Mouse (Mus musculus) neural tube, embryonic 12.5 days (tissue): ENCODE measurements at regions not wholly inside any gene's neighbourhood (a gene's known extent, or its start where the extent isn't known, plus 50 kb on each side); places are given as distances from the start of the nearest gene placed in this dataset.

Experiments
- ATAC-seq: fragments of 200-750 bp; cut with Nextera tagmentation; 2 replicates; pipeline ENCODE4 v1.8.0; 2017; ENCODE audit warnings: low read depth, mild to moderate bottlenecking, moderate TSS enrichment, moderate library complexity; ENCODE audit not compliant: low FRiP score
- H3K27ac ChIP-seq: fragments of 300-500 bp; sonication (generic); 2 replicates; pipeline ENCODE4 v1.5.1; 2016
- H3K27me3 ChIP-seq: fragments of 300-500 bp; sonication (generic); replicated peaks from 2 replicates; pipeline ENCODE4 v1.6.1; 2016; ENCODE audit warnings: mild to moderate bottlenecking
- H3K36me3 ChIP-seq: fragments of 300-500 bp; sonication (generic); 2 replicates; pipeline ENCODE4 v1.6.1; 2016; ENCODE audit warnings: mild to moderate bottlenecking
- H3K4me1 ChIP-seq: fragments of 300-500 bp; sonication (generic); 2 replicates; pipeline ENCODE4 v1.6.1; 2016
- H3K4me2 ChIP-seq: fragments of 300-500 bp; sonication (generic); replicated peaks from 2 replicates; pipeline ENCODE4 v1.6.1; 2016; ENCODE audit warnings: mild to moderate bottlenecking
- H3K4me3 ChIP-seq: fragments of 300-500 bp; sonication (generic); 2 replicates; pipeline ENCODE4 v1.5.1; 2016
- H3K9ac ChIP-seq: fragments of 300-500 bp; sonication (generic); 2 replicates; pipeline ENCODE4 v1.6.1; 2016; ENCODE audit warnings: mild to moderate bottlenecking
- H3K9me3 ChIP-seq: fragments of 300-500 bp; sonication (generic); 2 replicates; pipeline ENCODE4 v1.6.1; 2016; ENCODE audit warnings: mild to moderate bottlenecking
- WGBS: fragments of 180-500 bp; shearing (Covaris S2); methylation state at CpG from one replicate; pipeline ENCODE4 v1.1.7; 2016; 5-methylcytosine and 5-hydroxymethylcytosine counted together

DNA sequence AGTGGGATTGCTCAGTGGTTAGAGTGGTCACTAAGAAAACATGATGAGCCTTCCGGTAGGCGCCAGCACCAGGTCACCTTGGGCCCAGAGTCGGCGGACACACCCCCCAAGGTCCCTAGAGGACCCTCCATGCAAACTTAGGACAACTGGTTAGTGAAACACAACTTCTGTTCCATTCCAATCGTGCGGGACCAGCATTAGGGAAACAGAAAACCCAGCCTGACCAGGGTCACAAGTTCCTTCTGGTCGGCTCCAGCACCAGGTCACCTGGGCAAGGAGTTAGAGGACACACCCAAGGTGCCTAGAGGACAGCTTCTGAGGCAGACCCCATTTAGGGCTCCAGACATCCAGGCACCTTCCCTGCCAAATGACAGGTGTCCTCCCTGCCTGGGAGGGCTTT, 109.4 kb upstream of the Mvb12b start:
- 96% methylated on average over 7 of the region's 7 CpGs for WGBS
- no peaks in the 10 kb centered on the region for H3K4me1 ChIP-seq
- ATAC-seq: no peak
- H3K27ac ChIP-seq: no peak overlapping the region
- H3K4me2 ChIP-seq: no peak overlapping the region
- no peak overlapping the region for H3K4me3 ChIP-seq
- H3K9ac ChIP-seq: no peak overlapping the region
- no peaks in the 10 kb centered on the region for H3K9me3 ChIP-seq
- H3K36me3 ChIP-seq: no peaks in the 10 kb centered on the region
- no peaks in the 10 kb centered on the region for H3K27me3 ChIP-seq

DNA sequence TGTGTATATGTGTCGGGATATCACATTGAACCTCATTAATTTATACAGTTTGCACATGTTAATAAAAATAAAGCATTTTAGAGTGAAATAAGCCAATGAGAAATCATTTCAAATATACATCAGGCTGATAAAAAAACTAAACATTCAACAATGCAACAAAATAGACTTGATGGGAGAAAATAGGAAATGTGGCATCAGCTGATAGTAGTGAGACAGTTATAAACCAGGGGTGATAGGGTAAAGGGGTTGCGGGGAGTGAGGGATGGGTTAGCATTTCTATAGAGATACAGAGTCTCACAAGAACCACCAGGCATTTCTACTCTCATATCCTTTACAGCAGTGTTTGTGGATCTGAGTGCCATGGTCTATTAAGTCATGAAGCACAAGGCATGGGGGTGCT, 108.6 kb upstream of the Mvb12b start:
- H3K9me3 ChIP-seq: no peaks in the 10 kb centered on the region
- no peaks in the 10 kb centered on the region for H3K4me1 ChIP-seq
- no peak overlapping the region for H3K27ac ChIP-seq
- H3K4me3 ChIP-seq: no peak overlapping the region
- no peak overlapping the region for H3K9ac ChIP-seq
- WGBS: 100% methylated on average over 2 of the region's 2 CpGs
- H3K4me2 ChIP-seq: no peak overlapping the region
- H3K27me3 ChIP-seq: no peaks in the 10 kb centered on the region
- no peaks in the 10 kb centered on the region for H3K36me3 ChIP-seq
- ATAC-seq: no peak

DNA sequence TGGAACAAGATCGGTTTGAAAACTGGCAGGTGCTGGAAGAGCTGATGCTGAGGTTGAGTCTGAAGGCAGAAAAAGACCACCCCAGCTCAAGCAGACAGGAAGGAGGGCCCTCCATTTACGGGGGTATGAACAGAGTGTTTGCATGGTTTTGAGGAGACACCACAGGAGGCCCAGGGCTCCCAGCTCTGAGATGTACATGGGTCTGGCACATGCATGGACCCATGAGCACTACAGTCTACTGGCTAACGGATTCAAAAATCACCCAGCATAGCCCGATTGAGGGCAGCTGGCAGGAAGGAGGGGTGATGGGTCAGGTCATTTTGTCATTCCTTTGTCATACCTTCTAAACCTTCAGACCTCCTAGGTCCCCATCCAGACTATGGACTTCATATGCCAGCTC, 103.6 kb upstream of the Mvb12b start:
- no peaks in the 10 kb centered on the region for H3K36me3 ChIP-seq
- no peak overlapping the region for H3K9ac ChIP-seq
- H3K27ac ChIP-seq: no peak overlapping the region
- no peak overlapping the region for H3K4me2 ChIP-seq
- no peak overlapping the region for H3K4me3 ChIP-seq
- H3K27me3 ChIP-seq: no peaks in the 10 kb centered on the region
- H3K9me3 ChIP-seq: no peaks in the 10 kb centered on the region
- 88% methylated on average over 4 of the region's 4 CpGs for WGBS
- H3K4me1 ChIP-seq: peaks cover 15% of the 10 kb centered on the region
- ATAC-seq: no peak

DNA sequence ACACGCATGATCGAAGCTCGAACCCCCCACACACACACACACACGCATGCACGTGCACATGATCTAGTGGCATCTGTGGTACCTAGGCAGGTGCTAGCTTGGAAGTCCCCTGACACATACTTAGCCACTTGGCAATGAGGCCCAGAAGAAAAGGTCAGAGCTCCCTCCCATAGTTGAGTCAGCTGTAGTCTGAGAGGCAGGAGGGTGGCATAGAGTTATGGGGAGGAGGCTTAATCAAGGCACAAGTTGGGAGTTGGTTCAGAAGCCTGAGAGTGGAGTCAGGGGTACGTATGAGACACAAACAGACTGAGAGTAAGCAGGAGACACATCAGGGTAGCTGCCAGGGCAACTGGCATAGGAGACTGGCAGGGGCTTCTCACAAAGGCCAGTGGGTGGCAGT, 103.0 kb upstream of the Mvb12b start:
- H3K36me3 ChIP-seq: no peaks in the 10 kb centered on the region
- peaks cover 15% of the 10 kb centered on the region for H3K4me1 ChIP-seq
- 0 out of 2 replicates have a peak, but pooled peaks have one; percentile 4 for ATAC-seq
- H3K27me3 ChIP-seq: no peaks in the 10 kb centered on the region
- no peaks in the 10 kb centered on the region for H3K9me3 ChIP-seq
- H3K4me3 ChIP-seq: no peak overlapping the region
- H3K9ac ChIP-seq: no peak overlapping the region
- H3K4me2 ChIP-seq: no peak overlapping the region
- no peak overlapping the region for H3K27ac ChIP-seq
- 88% methylated on average over 6 of the region's 6 CpGs for WGBS

DNA sequence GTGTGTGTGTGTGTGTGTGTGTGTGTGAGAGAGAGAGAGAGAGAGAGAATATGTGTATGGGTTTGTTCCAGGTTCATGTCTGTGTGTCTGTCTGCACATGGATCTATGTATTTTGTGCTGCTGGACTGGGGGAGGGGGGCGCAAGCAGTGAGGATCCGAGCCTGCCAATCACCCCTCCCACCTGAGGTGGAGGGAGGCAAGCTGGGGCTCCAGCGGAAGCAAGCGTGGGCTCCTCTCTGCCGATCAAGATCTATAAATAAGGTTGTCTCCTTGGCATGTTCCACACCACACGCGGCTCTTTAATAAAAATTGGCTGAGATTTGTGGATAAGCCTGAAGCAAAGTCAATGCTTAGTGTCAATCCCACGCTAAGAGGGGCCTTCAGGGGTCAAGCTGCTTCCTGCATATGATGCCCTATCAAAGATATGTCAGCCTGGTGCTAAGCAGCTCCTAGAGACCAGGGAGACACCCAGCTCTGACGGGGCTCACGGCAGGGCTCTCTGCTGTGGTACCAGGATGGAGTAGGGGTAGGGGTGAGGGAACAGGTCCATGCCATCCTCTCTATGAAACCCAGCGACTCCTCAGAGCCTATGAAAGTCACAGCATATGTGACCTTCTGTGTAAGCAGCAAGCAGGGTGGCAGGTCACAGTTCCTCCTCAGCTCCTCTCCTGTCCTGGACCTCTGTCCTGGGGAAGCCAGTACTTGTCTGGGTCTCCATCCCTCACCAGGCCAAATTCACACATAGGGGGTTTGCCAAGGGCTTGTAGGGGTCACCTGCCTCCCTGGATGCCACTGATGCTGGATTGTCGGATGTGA, 102.0 kb upstream of the Mvb12b start:
- no peak overlapping the region for H3K4me3 ChIP-seq
- H3K4me2 ChIP-seq: no peak overlapping the region
- no peaks in the 10 kb centered on the region for H3K27me3 ChIP-seq
- H3K36me3 ChIP-seq: no peaks in the 10 kb centered on the region
- peaks cover 15% of the 10 kb centered on the region for H3K4me1 ChIP-seq
- H3K9me3 ChIP-seq: no peaks in the 10 kb centered on the region
- WGBS: 65% methylated on average over 12 of the region's 12 CpGs
- H3K9ac ChIP-seq: no peak overlapping the region
- 0 out of 2 replicates have a peak, but pooled peaks have one; percentile 23 for ATAC-seq
- no peak overlapping the region for H3K27ac ChIP-seq

DNA sequence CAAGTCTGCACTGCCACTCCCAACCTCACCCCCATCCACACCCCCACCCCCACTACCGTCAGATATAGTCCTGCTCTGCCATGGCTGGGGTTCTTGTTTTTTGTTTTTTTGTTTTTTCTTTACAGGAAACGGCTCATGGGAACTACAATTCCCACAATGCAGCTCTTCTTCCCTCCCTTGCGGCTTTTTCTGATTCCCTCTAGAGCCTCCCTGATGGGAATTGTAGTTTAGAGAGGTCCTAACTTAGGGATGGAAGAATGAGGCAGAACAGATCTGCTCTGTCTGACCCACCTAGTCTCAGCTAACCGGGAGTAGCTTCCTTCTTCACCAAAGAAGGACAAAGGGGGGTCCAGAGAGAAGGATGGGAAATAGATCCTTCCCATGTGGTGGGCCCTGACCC, 98.7 kb upstream of the Mvb12b start:
- no peak overlapping the region for H3K9ac ChIP-seq
- H3K9me3 ChIP-seq: no peaks in the 10 kb centered on the region
- no peak overlapping the region for H3K4me3 ChIP-seq
- no peak for ATAC-seq
- peaks cover 35% of the 10 kb centered on the region for H3K4me1 ChIP-seq
- 14% methylated on average over 4 of the region's 4 CpGs for WGBS
- H3K27ac ChIP-seq: no peak overlapping the region
- no peaks in the 10 kb centered on the region for H3K36me3 ChIP-seq
- no peak overlapping the region for H3K4me2 ChIP-seq
- H3K27me3 ChIP-seq: no peaks in the 10 kb centered on the region

DNA sequence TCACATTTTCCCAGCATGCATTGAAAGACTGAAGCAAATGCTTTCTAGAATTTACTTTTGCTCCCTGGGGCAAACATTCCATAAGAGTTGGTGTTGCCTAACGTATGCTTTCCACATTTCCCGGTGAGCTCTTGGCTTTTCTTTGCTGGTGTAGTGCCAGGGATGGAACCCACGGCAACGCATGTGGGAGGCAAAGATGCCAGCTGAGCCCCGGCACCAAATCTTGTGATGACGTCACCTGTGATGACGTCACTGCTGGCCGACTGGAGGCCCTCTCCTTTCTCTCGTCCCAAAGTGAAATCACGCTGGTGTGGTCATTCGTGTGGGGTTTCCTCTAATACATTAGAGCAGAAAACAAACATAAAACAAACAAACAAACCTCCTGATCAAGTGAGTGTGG, 97.6 kb upstream of the Mvb12b start:
- Histone ChIP-seq H3K4me3 (no peak overlapping the region), H3K9ac (no peak overlapping the region), H3K4me2 (no peak overlapping the region), H3K27me3 (no peaks in the 10 kb centered on the region), H3K4me1 (peaks cover 30% of the 10 kb centered on the region), H3K27ac (no peak overlapping the region), H3K9me3 (no peaks in the 10 kb centered on the region), H3K36me3 (no peaks in the 10 kb centered on the region)
- no peak for ATAC-seq
- WGBS: 82% methylated on average over 11 of the region's 11 CpGs

DNA sequence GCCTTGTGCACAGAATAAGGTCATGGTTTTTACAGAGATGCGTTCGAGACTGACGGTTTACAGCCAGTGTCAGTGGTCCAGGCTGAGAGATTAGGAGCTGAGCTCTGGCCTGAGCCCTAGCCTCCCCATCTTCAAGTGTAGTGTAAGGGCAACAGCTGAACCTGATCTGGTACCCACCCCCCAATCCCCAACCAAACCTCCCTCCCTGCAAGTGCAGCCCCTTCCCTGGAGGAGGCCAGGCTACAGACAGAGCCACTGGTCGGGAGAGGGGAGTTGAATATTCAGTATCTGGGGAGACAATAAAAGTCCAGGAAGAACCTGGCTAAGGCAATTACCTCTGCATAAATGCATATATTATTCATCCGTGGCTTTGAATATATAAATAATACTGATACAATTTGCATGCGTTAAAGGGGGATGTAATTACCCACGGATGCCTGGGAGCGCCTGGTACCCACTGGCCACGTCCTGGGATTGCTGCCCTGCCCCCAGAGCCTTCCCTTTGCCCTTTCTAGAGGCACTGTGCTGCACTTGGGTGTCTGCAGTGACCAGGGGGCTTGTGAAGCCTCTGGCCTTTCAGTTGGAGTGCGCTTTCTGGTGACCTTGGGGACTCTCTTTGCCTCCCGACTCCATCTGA, 95.5 kb upstream of the Mvb12b start:
- H3K4me3 ChIP-seq: no peak overlapping the region
- ATAC-seq: 0 out of 2 replicates have a peak, but pooled peaks have one; percentile 54
- H3K36me3 ChIP-seq: no peaks in the 10 kb centered on the region
- WGBS: 37% methylated on average over 11 of the region's 11 CpGs
- H3K27ac ChIP-seq: no peak overlapping the region
- H3K9me3 ChIP-seq: no peaks in the 10 kb centered on the region
- peaks cover 20% of the 10 kb centered on the region for H3K4me1 ChIP-seq
- H3K4me2 ChIP-seq: no peak overlapping the region
- no peaks in the 10 kb centered on the region for H3K27me3 ChIP-seq
- H3K9ac ChIP-seq: no peak overlapping the region

DNA sequence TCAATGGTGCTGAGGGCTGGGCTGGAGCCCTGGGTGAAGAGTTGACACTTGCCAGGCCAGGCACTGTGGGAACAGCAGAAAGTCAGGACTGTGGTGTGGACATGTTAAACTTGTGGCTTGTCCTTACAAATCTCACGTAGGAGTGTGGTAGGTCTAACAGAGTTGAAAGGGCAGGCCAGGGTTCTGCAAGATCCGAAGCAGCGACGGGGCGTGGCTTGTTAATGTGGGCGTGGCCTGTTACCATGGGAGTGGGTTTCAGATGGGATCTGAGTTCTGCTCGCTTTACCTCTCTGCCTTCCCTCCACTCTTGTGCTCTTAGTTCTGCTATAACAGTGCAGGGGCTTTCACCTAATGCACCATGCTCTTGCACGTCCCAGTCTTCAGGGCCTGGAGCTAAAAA, 94.2 kb upstream of the Mvb12b start:
- peaks cover 20% of the 10 kb centered on the region for H3K4me1 ChIP-seq
- no peak overlapping the region for H3K27ac ChIP-seq
- H3K9ac ChIP-seq: no peak overlapping the region
- 33% methylated on average over 8 of the region's 8 CpGs for WGBS
- no peaks in the 10 kb centered on the region for H3K9me3 ChIP-seq
- H3K4me2 ChIP-seq: no peak overlapping the region
- no peaks in the 10 kb centered on the region for H3K27me3 ChIP-seq
- ATAC-seq: no peak
- H3K36me3 ChIP-seq: no peaks in the 10 kb centered on the region
- no peak overlapping the region for H3K4me3 ChIP-seq

DNA sequence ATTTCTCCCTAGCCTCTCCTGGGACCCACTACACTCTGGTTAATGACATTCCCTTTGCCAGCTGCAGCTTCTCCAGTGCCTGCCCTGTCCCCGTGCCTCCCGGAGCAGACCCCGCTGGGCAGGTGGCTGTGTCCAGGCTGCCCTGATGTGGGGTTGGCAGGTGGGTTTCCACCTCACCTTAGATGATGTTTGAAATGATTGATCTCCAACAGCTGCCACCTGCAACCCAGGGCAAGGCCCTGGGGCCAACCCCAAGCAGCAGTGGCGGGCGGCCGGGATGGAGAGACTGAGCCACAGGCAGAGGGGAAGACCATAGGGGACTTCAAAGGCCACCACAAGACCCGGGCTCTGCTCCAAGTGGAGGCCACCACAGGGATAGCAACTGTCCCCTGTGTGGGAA, 93.6 kb upstream of the Mvb12b start:
- H3K9me3 ChIP-seq: no peaks in the 10 kb centered on the region
- no peak overlapping the region for H3K9ac ChIP-seq
- no peak overlapping the region for H3K4me3 ChIP-seq
- no peak for ATAC-seq
- WGBS: 70% methylated on average over 7 of the region's 7 CpGs
- no peak overlapping the region for H3K4me2 ChIP-seq
- H3K27ac ChIP-seq: no peak overlapping the region
- H3K4me1 ChIP-seq: peaks cover 20% of the 10 kb centered on the region
- H3K36me3 ChIP-seq: no peaks in the 10 kb centered on the region
- no peaks in the 10 kb centered on the region for H3K27me3 ChIP-seq

DNA sequence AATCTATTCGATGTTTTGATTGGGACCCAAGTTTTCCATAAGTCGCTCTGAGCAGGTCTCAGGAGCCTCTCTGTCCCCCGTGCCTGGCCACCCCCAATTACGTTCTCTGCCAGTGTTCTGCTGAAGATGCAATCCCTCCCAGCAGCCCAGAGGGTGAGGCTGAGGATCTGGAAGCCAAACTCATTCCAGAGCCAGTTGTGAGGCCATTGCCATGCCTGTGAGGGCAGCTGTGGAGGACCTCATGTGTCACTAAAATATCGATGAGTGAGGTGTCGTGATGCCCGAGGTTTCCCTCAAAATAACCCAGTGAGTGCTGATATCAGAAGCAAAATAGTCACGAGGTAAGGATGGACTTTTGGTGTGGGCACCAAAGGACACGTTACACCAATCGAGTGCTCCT, 93.1 kb upstream of the Mvb12b start:
- peaks cover 20% of the 10 kb centered on the region for H3K4me1 ChIP-seq
- 80% methylated on average over 10 of the region's 10 CpGs for WGBS
- H3K27ac ChIP-seq: no peak overlapping the region
- H3K4me3 ChIP-seq: no peak overlapping the region
- H3K36me3 ChIP-seq: no peaks in the 10 kb centered on the region
- no peak overlapping the region for H3K4me2 ChIP-seq
- ATAC-seq: no peak
- H3K9me3 ChIP-seq: no peaks in the 10 kb centered on the region
- H3K27me3 ChIP-seq: no peaks in the 10 kb centered on the region
- no peak overlapping the region for H3K9ac ChIP-seq

DNA sequence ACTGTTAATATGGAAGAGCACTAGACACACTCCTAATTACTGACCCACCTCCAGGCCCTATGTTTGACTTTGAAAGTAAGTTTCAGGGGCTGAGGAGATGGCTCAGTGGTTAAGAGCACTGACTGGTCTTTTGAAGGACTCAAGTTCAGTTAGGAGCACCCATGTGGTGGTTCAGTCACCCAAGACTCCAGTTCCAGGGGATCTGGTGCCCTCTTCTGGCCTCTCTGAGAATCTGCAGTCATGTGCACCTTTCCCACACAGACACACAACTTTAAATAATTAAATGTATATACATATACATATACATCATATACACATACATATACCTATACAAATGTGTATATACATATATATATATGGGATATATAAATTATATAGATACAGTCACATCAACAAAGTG, 91.5 kb upstream of the Mvb12b start:
- Histone ChIP-seq H3K27ac (no peak overlapping the region), H3K4me2 (no peak overlapping the region), H3K9ac (no peak overlapping the region), H3K27me3 (no peaks in the 10 kb centered on the region), H3K36me3 (no peaks in the 10 kb centered on the region), H3K4me3 (no peak overlapping the region), H3K4me1 (peaks cover 30% of the 10 kb centered on the region), H3K9me3 (no peaks in the 10 kb centered on the region)
- ATAC-seq: no peak

DNA sequence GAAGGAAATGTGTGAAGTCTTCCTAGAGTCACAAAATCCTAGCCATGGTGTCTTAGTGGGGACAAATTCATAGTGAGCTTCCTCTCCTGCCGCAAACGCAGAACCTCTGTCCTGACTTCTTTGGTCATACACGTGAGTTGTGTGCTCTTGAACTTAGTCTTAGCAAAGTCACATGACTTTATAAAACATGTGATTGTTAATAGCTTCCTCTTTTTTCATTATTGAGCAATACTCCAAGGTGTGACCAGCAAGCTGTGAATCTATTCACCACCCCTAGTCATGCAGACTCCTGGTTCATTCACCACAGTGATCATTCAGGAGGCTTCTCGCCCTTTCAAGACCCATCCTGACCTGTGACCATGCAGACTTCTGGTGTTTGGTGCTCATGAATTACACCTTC, 90.8 kb upstream of the Mvb12b start:
- peaks cover 34% of the 10 kb centered on the region for H3K4me1 ChIP-seq
- WGBS: 89% methylated on average over 4 of the region's 4 CpGs
- no peak for ATAC-seq

More for the DNA sequence above, 90.8 kb upstream of the Mvb12b start:
- Histone ChIP-seq H3K9ac (no peak overlapping the region), H3K27me3 (no peaks in the 10 kb centered on the region), H3K36me3 (no peaks in the 10 kb centered on the region), H3K4me3 (no peak overlapping the region), H3K4me2 (no peak overlapping the region), H3K27ac (no peak overlapping the region), H3K9me3 (no peaks in the 10 kb centered on the region)
